Mouse (Mus musculus) midbrain, embryonic 12.5 days (tissue): ENCODE data around the gene Cnot2. TPM values are rescaled to one million over a fixed set of nuclear protein-coding genes. Genes with fewer than 3 reads are reported as not detected.
A peak's percentile ranks its signal among the peaks of the same experiment; 100 is the strongest.

Experiments used
- ATAC-seq: fragments of 200-750 bp; cut with Nextera tagmentation; 2 replicates; pipeline ENCODE4 v1.8.0; 2017; ENCODE audit warnings: low read depth, moderate TSS enrichment, moderate library complexity; ENCODE audit not compliant: low FRiP score
- H3K27ac ChIP-seq: fragments of 300-500 bp; sonication (generic); replicated peaks from 2 replicates; pipeline ENCODE4 v1.5.1; 2016; ENCODE audit warnings: mild to moderate bottlenecking
- H3K27me3 ChIP-seq: fragments of 300-500 bp; sonication (generic); 2 replicates; pipeline ENCODE4 v1.6.1; 2016; ENCODE audit warnings: mild to moderate bottlenecking
- H3K36me3 ChIP-seq: fragments of 300-500 bp; sonication (generic); 2 replicates; pipeline ENCODE4 v1.6.1; 2016
- H3K4me1 ChIP-seq: fragments of 300-500 bp; sonication (generic); 2 replicates; pipeline ENCODE4 v1.6.1; 2016
- H3K4me2 ChIP-seq: fragments of 300-500 bp; sonication (generic); replicated peaks from 2 replicates; pipeline ENCODE4 v1.6.1; 2016; ENCODE audit warnings: mild to moderate bottlenecking, moderate library complexity
- H3K4me3 ChIP-seq: fragments of 300-500 bp; sonication (generic); 2 replicates; pipeline ENCODE4 v1.5.1; 2016; ENCODE audit warnings: mild to moderate bottlenecking
- H3K9ac ChIP-seq: fragments of 300-500 bp; sonication (generic); replicated peaks from 2 replicates; pipeline ENCODE4 v1.6.1; 2016; ENCODE audit warnings: mild to moderate bottlenecking, moderate library complexity
- H3K9me3 ChIP-seq: fragments of 300-500 bp; sonication (generic); 2 replicates; pipeline ENCODE4 v1.6.1; 2016; ENCODE audit warnings: mild to moderate bottlenecking
- WGBS: fragments of 180-500 bp; shearing (Covaris S2); methylation state at CpG from one replicate; pipeline ENCODE4 v1.1.7; 2016; 5-methylcytosine and 5-hydroxymethylcytosine counted together
- polyA plus RNA-seq: library from polyadenylated mRNA; unstranded; fragments of >200 nt; fragmentation: Nextera tagmentation; extraction: Ambion mirVana; gene quantifications from 2 replicates; pipeline ENCODE4 v1.2.1, GENCODE M21; 2016

Gene Cnot2
- polyA plus RNA-seq, 1 experiment from 2014 or later, result 123 TPM

- Histone ChIP-seq H3K36me3 (no peaks in the 10 kb centered on the region), H3K27me3 (peaks cover 3% of the 10 kb centered on the region; the same call in 1 of the 2 replicates), H3K4me1 (peaks cover 15% of the 10 kb centered on the region), H3K9ac (peak overlapping the region; percentile 80), H3K4me2 (peak overlapping the region; percentile 90), H3K4me3 (peak overlapping the region; percentile 69), H3K27ac (peak overlapping the region; percentile 80), H3K9me3 (no peaks in the 10 kb centered on the region)
- ATAC-seq, result peak; percentile 80
- WGBS, result under 1% methylated on average over 42 of the region's 78 CpGs
Observed at GRCm38 (mm10) chr10:116473071-116473758, 108.1 kb downstream of the Cnot2 start.

- peak overlapping the region; percentile 80 for H3K9ac ChIP-seq
- peak overlapping the region; percentile 69 for H3K4me3 ChIP-seq
- no peaks in the 10 kb centered on the region for H3K9me3 ChIP-seq
- no peaks in the 10 kb centered on the region for H3K36me3 ChIP-seq
- H3K27ac ChIP-seq, result no peak overlapping the region
- peak overlapping the region; percentile 90 for H3K4me2 ChIP-seq
- WGBS, result 12% methylated on average over 5 of the region's 5 CpGs
- peaks cover 15% of the 10 kb centered on the region for H3K4me1 ChIP-seq
- no peak for ATAC-seq
- peaks cover 3% of the 10 kb centered on the region; the same call in 1 of the 2 replicates for H3K27me3 ChIP-seq
Observed at GRCm38 (mm10) chr10:116472579-116472978, 108.7 kb downstream of the Cnot2 start.

GRCm38 (mm10) chr10:116470306-116470925 is 110.9 kb downstream of the Cnot2 start:
- H3K36me3 ChIP-seq, result no peaks in the 10 kb centered on the region
- no peak for ATAC-seq

GRCm38 (mm10) chr10:116468094-116468493 is 113.2 kb downstream of the Cnot2 start:
- Histone ChIP-seq H3K9me3 (no peaks in the 10 kb centered on the region), H3K9ac (no peak overlapping the region), H3K4me2 (no peak overlapping the region), H3K27me3 (no peaks in the 10 kb centered on the region), H3K36me3 (peaks cover 2% of the 10 kb centered on the region; the same call in 1 of the 2 replicates), H3K4me1 (peaks cover 14% of the 10 kb centered on the region), H3K27ac (no peak overlapping the region), H3K4me3 (no peak overlapping the region)
- WGBS, result 90% methylated on average over 5 of the region's 5 CpGs
- no peak for ATAC-seq

More at GRCm38 (mm10) chr10:116470306-116470925, 110.9 kb downstream of the Cnot2 start:
- H3K4me3 ChIP-seq, result no peak overlapping the region
- H3K4me1 ChIP-seq, result peaks cover 15% of the 10 kb centered on the region
- H3K27me3 ChIP-seq, result 0 out of 2 replicates have a peak, but pooled peaks cover 3% of the 10 kb centered on the region
- WGBS, result 87% methylated on average over 11 of the region's 11 CpGs
- H3K27ac ChIP-seq, result no peak overlapping the region
- no peak overlapping the region for H3K4me2 ChIP-seq
- no peaks in the 10 kb centered on the region for H3K9me3 ChIP-seq
- no peak overlapping the region for H3K9ac ChIP-seq

- H3K4me2 ChIP-seq, result no peak overlapping the region
- H3K4me1 ChIP-seq, result no peaks in the 10 kb centered on the region
- WGBS, result 93% methylated on average over 12 of the region's 12 CpGs
- peaks cover 6% of the 10 kb centered on the region; the same call in 1 of the 2 replicates for H3K36me3 ChIP-seq
- no peak overlapping the region for H3K27ac ChIP-seq
- no peak for ATAC-seq
- H3K9ac ChIP-seq, result no peak overlapping the region
- H3K9me3 ChIP-seq, result no peaks in the 10 kb centered on the region
- no peaks in the 10 kb centered on the region for H3K27me3 ChIP-seq
- no peak overlapping the region for H3K4me3 ChIP-seq
Observed at GRCm38 (mm10) chr10:116463753-116464345, 117.5 kb downstream of the Cnot2 start.

GRCm38 (mm10) chr10:116461443-116461842 is 119.9 kb downstream of the Cnot2 start:
- Histone ChIP-seq H3K36me3 (peaks cover 10% of the 10 kb centered on the region), H3K4me2 (no peak overlapping the region), H3K27me3 (no peaks in the 10 kb centered on the region), H3K27ac (no peak overlapping the region), H3K9ac (no peak overlapping the region), H3K4me3 (no peak overlapping the region), H3K4me1 (no peaks in the 10 kb centered on the region), H3K9me3 (0 out of 2 replicates have a peak, but pooled peaks cover 3% of the 10 kb centered on the region)
- 86% methylated on average over 9 of the region's 9 CpGs for WGBS
- no peak for ATAC-seq

- WGBS, result 92% methylated on average over 9 of the region's 9 CpGs
Observed at GRCm38 (mm10) chr10:116458786-116459185, 122.5 kb downstream of the Cnot2 start.

GRCm38 (mm10) chr10:116452771-116453170 is 128.5 kb downstream of the Cnot2 start:
- no peak for ATAC-seq
- no peak overlapping the region for H3K4me2 ChIP-seq
- H3K36me3 ChIP-seq, result peaks cover 7% of the 10 kb centered on the region
- no peak overlapping the region for H3K4me3 ChIP-seq
- 94% methylated on average over 7 of the region's 7 CpGs for WGBS
- H3K9ac ChIP-seq, result no peak overlapping the region
- H3K4me1 ChIP-seq, result no peaks in the 10 kb centered on the region
- H3K27ac ChIP-seq, result no peak overlapping the region
- H3K9me3 ChIP-seq, result 0 out of 2 replicates have a peak, but pooled peaks cover 3% of the 10 kb centered on the region
- H3K27me3 ChIP-seq, result no peaks in the 10 kb centered on the region

More at GRCm38 (mm10) chr10:116458786-116459185, 122.5 kb downstream of the Cnot2 start:
- no peak for ATAC-seq
- no peak overlapping the region for H3K4me2 ChIP-seq
- H3K9ac ChIP-seq, result no peak overlapping the region
- no peaks in the 10 kb centered on the region for H3K4me1 ChIP-seq
- no peaks in the 10 kb centered on the region for H3K27me3 ChIP-seq
- H3K9me3 ChIP-seq, result 0 out of 2 replicates have a peak, but pooled peaks cover 3% of the 10 kb centered on the region
- no peak overlapping the region for H3K27ac ChIP-seq
- H3K36me3 ChIP-seq, result peaks cover 13% of the 10 kb centered on the region
- H3K4me3 ChIP-seq, result no peak overlapping the region

GRCm38 (mm10) chr10:116450621-116451020 is 130.7 kb downstream of the Cnot2 start:
- H3K4me1 ChIP-seq, result no peaks in the 10 kb centered on the region

GRCm38 (mm10) chr10:116448166-116448565 is 133.1 kb downstream of the Cnot2 start:
- Histone ChIP-seq H3K27me3 (no peaks in the 10 kb centered on the region), H3K4me2 (no peak overlapping the region), H3K9ac (no peak overlapping the region), H3K36me3 (no peaks in the 10 kb centered on the region), H3K4me1 (no peaks in the 10 kb centered on the region), H3K9me3 (no peaks in the 10 kb centered on the region), H3K27ac (no peak overlapping the region), H3K4me3 (no peak overlapping the region)
- 96% methylated on average over 12 of the region's 12 CpGs for WGBS
- ATAC-seq, result no peak

More at GRCm38 (mm10) chr10:116450621-116451020, 130.7 kb downstream of the Cnot2 start:
- Histone ChIP-seq H3K27ac (no peak overlapping the region), H3K9ac (no peak overlapping the region), H3K36me3 (no peaks in the 10 kb centered on the region), H3K27me3 (no peaks in the 10 kb centered on the region), H3K4me3 (no peak overlapping the region), H3K9me3 (no peaks in the 10 kb centered on the region), H3K4me2 (no peak overlapping the region)
- 84% methylated on average over 9 of the region's 9 CpGs for WGBS
- ATAC-seq, result no peak

- Histone ChIP-seq H3K4me1 (no peaks in the 10 kb centered on the region), H3K4me3 (no peak overlapping the region), H3K9me3 (no peaks in the 10 kb centered on the region), H3K27me3 (no peaks in the 10 kb centered on the region), H3K9ac (no peak overlapping the region), H3K4me2 (no peak overlapping the region), H3K27ac (no peak overlapping the region), H3K36me3 (0 out of 2 replicates have a peak, but pooled peaks cover 4% of the 10 kb centered on the region)
- WGBS, result 87% methylated on average over 9 of the region's 9 CpGs
- no peak for ATAC-seq
Observed at GRCm38 (mm10) chr10:116447176-116447575, 134.1 kb downstream of the Cnot2 start.

GRCm38 (mm10) chr10:116446040-116446439 is 135.3 kb downstream of the Cnot2 start:
- H3K36me3 ChIP-seq, result 0 out of 2 replicates have a peak, but pooled peaks cover 4% of the 10 kb centered on the region
- H3K4me2 ChIP-seq, result no peak overlapping the region
- H3K9ac ChIP-seq, result no peak overlapping the region
- H3K27ac ChIP-seq, result no peak overlapping the region
- no peaks in the 10 kb centered on the region for H3K9me3 ChIP-seq
- H3K4me3 ChIP-seq, result no peak overlapping the region
- WGBS, result 97% methylated on average over 11 of the region's 12 CpGs
- H3K27me3 ChIP-seq, result no peaks in the 10 kb centered on the region
- ATAC-seq, result no peak
- no peaks in the 10 kb centered on the region for H3K4me1 ChIP-seq
